Mouse (Mus musculus): Measurements from ENCODE around the gene Arhgap32. TPM values are rescaled to one million over a fixed set of nuclear protein-coding genes. Genes with fewer than 3 reads are reported as not detected.

Arhgap32 gene
- polyA plus RNA-seq, 1 experiment from 2014 or later = 20.8 TPM

GRCm38 (mm10) chr9:32291618-32292017 lies 175.7 kb downstream of the Arhgap32 start:
- Histone ChIP-seq H3K36me3 (ENCODE audit: control insufficient read depth, insufficient read depth, low read length) (no peaks in the 10 kb centered on the region), H3K4me3 (ENCODE audit: low read depth, low read length) (no peak overlapping the region), H3K9me3 (ENCODE audit: control insufficient read depth, low read length) (no peaks in the 10 kb centered on the region), H3K4me1 (ENCODE audit: control insufficient read depth, insufficient read depth, low read length) (no peaks in the 10 kb centered on the region), H3K9ac (replicated peaks; ENCODE audit: low read depth, low read length) (no peak overlapping the region), H3K27ac (ENCODE audit: low read depth, low read length) (no peak overlapping the region), H3K27me3 (ENCODE audit: control insufficient read depth, insufficient read depth, low read length) (no peaks in the 10 kb centered on the region), H3K4me2 (ENCODE audit: low read depth, low read length) (no peak overlapping the region)
- WGBS = 15% methylated on average over 7 of the region's 7 CpGs
- no peak for ATAC-seq (ENCODE audit: low read depth)

- H3K4me1 ChIP-seq (ENCODE audit: control insufficient read depth, insufficient read depth, low read length) = no peaks in the 10 kb centered on the region
- no peaks in the 10 kb centered on the region for H3K9me3 ChIP-seq (ENCODE audit: control insufficient read depth, low read length)
- no peak overlapping the region for H3K4me3 ChIP-seq (ENCODE audit: low read depth, low read length)
- ATAC-seq (ENCODE audit: low read depth) = peak; percentile 24; the same call in 1 of the 2 replicates
- no peak overlapping the region for H3K4me2 ChIP-seq (ENCODE audit: low read depth, low read length)
- H3K36me3 ChIP-seq (ENCODE audit: control insufficient read depth, insufficient read depth, low read length) = no peaks in the 10 kb centered on the region
- no peaks in the 10 kb centered on the region for H3K27me3 ChIP-seq (ENCODE audit: control insufficient read depth, insufficient read depth, low read length)
- no peak overlapping the region for H3K9ac ChIP-seq (replicated peaks; ENCODE audit: low read depth, low read length)
- WGBS = 14% methylated on average over 5 of the region's 5 CpGs
- no peak overlapping the region for H3K27ac ChIP-seq (ENCODE audit: low read depth, low read length)
These were observed 176.8 kb downstream of the Arhgap32 start for GRCm38 (mm10) chr9:32292686-32293085.

GRCm38 (mm10) chr9:32295061-32295800 lies 179.3 kb downstream of the Arhgap32 start:
- no peak overlapping the region for H3K4me3 ChIP-seq (ENCODE audit: low read depth, low read length)
- no peak overlapping the region for H3K4me2 ChIP-seq (ENCODE audit: low read depth, low read length)
- no peak overlapping the region for H3K27ac ChIP-seq (ENCODE audit: low read depth, low read length)
- whole genome bisulfite sequencing = 75% methylated on average over 9 of the region's 9 CpGs
- no peaks in the 10 kb centered on the region for H3K27me3 ChIP-seq (ENCODE audit: control insufficient read depth, insufficient read depth, low read length)
- no peaks in the 10 kb centered on the region for H3K9me3 ChIP-seq (ENCODE audit: control insufficient read depth, low read length)
- ATAC-seq (ENCODE audit: low read depth) = no peak
- no peaks in the 10 kb centered on the region for H3K36me3 ChIP-seq (ENCODE audit: control insufficient read depth, insufficient read depth, low read length)
- no peaks in the 10 kb centered on the region for H3K4me1 ChIP-seq (ENCODE audit: control insufficient read depth, insufficient read depth, low read length)
- no peak overlapping the region for H3K9ac ChIP-seq (replicated peaks; ENCODE audit: low read depth, low read length)

GRCm38 (mm10) chr9:32302501-32303150 lies 186.7 kb downstream of the Arhgap32 start:
- H3K4me2 ChIP-seq (ENCODE audit: low read depth, low read length) = no peak overlapping the region
- no peaks in the 10 kb centered on the region for H3K27me3 ChIP-seq (ENCODE audit: control insufficient read depth, insufficient read depth, low read length)
- 38% methylated on average over 13 of the region's 13 CpGs for WGBS
- H3K9ac ChIP-seq (replicated peaks; ENCODE audit: low read depth, low read length) = no peak overlapping the region
- no peak overlapping the region for H3K4me3 ChIP-seq (ENCODE audit: low read depth, low read length)
- no peaks in the 10 kb centered on the region for H3K36me3 ChIP-seq (ENCODE audit: control insufficient read depth, insufficient read depth, low read length)
- H3K27ac ChIP-seq (ENCODE audit: low read depth, low read length) = no peak overlapping the region
- H3K4me1 ChIP-seq (ENCODE audit: control insufficient read depth, insufficient read depth, low read length) = 0 out of 2 replicates have a peak, but pooled peaks cover 2% of the 10 kb centered on the region
- H3K9me3 ChIP-seq (ENCODE audit: control insufficient read depth, low read length) = no peaks in the 10 kb centered on the region
- peak; percentile 86; the same call in 1 of the 2 replicates for ATAC-seq (ENCODE audit: low read depth)

- no peak overlapping the region for H3K27ac ChIP-seq (ENCODE audit: low read depth, low read length)
- no peaks in the 10 kb centered on the region for H3K9me3 ChIP-seq (ENCODE audit: control insufficient read depth, low read length)
- H3K4me1 ChIP-seq (ENCODE audit: control insufficient read depth, insufficient read depth, low read length) = 0 out of 2 replicates have a peak, but pooled peaks cover 5% of the 10 kb centered on the region
- H3K4me2 ChIP-seq (ENCODE audit: low read depth, low read length) = no peak overlapping the region
- H3K36me3 ChIP-seq (ENCODE audit: control insufficient read depth, insufficient read depth, low read length) = no peaks in the 10 kb centered on the region
- no peaks in the 10 kb centered on the region for H3K27me3 ChIP-seq (ENCODE audit: control insufficient read depth, insufficient read depth, low read length)
- peak; percentile 69; the same call in 1 of the 2 replicates for ATAC-seq (ENCODE audit: low read depth)
- H3K9ac ChIP-seq (replicated peaks; ENCODE audit: low read depth, low read length) = no peak overlapping the region
- no peak overlapping the region for H3K4me3 ChIP-seq (ENCODE audit: low read depth, low read length)
- 34% methylated on average over 14 of the region's 14 CpGs for WGBS
These were observed 195.8 kb downstream of the Arhgap32 start for GRCm38 (mm10) chr9:32311786-32312185.

GRCm38 (mm10) chr9:32312208-32312607 lies 196.3 kb downstream of the Arhgap32 start:
- no peak overlapping the region for H3K27ac ChIP-seq (ENCODE audit: low read depth, low read length)
- H3K36me3 ChIP-seq (ENCODE audit: control insufficient read depth, insufficient read depth, low read length) = no peaks in the 10 kb centered on the region
- H3K4me2 ChIP-seq (ENCODE audit: low read depth, low read length) = no peak overlapping the region
- WGBS = 62% methylated on average over 4 of the region's 4 CpGs
- H3K4me1 ChIP-seq (ENCODE audit: control insufficient read depth, insufficient read depth, low read length) = 0 out of 2 replicates have a peak, but pooled peaks cover 5% of the 10 kb centered on the region
- H3K9ac ChIP-seq (replicated peaks; ENCODE audit: low read depth, low read length) = no peak overlapping the region
- H3K9me3 ChIP-seq (ENCODE audit: control insufficient read depth, low read length) = no peaks in the 10 kb centered on the region
- ATAC-seq (ENCODE audit: low read depth) = no peak
- no peaks in the 10 kb centered on the region for H3K27me3 ChIP-seq (ENCODE audit: control insufficient read depth, insufficient read depth, low read length)
- H3K4me3 ChIP-seq (ENCODE audit: low read depth, low read length) = no peak overlapping the region

GRCm38 (mm10) chr9:32314071-32314470 lies 198.1 kb downstream of the Arhgap32 start:
- no peak for ATAC-seq (ENCODE audit: low read depth)

GRCm38 (mm10) chr9:32315999-32316398 lies 200.1 kb downstream of the Arhgap32 start:
- ATAC-seq (ENCODE audit: low read depth) = no peak
- 99% methylated on average over 3 of the region's 3 CpGs for WGBS

More at GRCm38 (mm10) chr9:32314071-32314470, 198.1 kb downstream of the Arhgap32 start:
- no peaks in the 10 kb centered on the region for H3K36me3 ChIP-seq (ENCODE audit: control insufficient read depth, insufficient read depth, low read length)
- 0 out of 2 replicates have a peak, but pooled peaks cover 5% of the 10 kb centered on the region for H3K4me1 ChIP-seq (ENCODE audit: control insufficient read depth, insufficient read depth, low read length)
- no peaks in the 10 kb centered on the region for H3K27me3 ChIP-seq (ENCODE audit: control insufficient read depth, insufficient read depth, low read length)
- H3K27ac ChIP-seq (ENCODE audit: low read depth, low read length) = no peak overlapping the region
- H3K9ac ChIP-seq (replicated peaks; ENCODE audit: low read depth, low read length) = no peak overlapping the region
- no peaks in the 10 kb centered on the region for H3K9me3 ChIP-seq (ENCODE audit: control insufficient read depth, low read length)
- 84% methylated on average over 3 of the region's 3 CpGs for WGBS
- H3K4me2 ChIP-seq (ENCODE audit: low read depth, low read length) = no peak overlapping the region
- H3K4me3 ChIP-seq (ENCODE audit: low read depth, low read length) = no peak overlapping the region

More at GRCm38 (mm10) chr9:32315999-32316398, 200.1 kb downstream of the Arhgap32 start:
- H3K4me1 ChIP-seq (ENCODE audit: control insufficient read depth, insufficient read depth, low read length) = 0 out of 2 replicates have a peak, but pooled peaks cover 5% of the 10 kb centered on the region
- no peak overlapping the region for H3K4me3 ChIP-seq (ENCODE audit: low read depth, low read length)
- H3K9ac ChIP-seq (replicated peaks; ENCODE audit: low read depth, low read length) = no peak overlapping the region
- H3K9me3 ChIP-seq (ENCODE audit: control insufficient read depth, low read length) = no peaks in the 10 kb centered on the region
- no peaks in the 10 kb centered on the region for H3K27me3 ChIP-seq (ENCODE audit: control insufficient read depth, insufficient read depth, low read length)
- no peak overlapping the region for H3K27ac ChIP-seq (ENCODE audit: low read depth, low read length)
- no peaks in the 10 kb centered on the region for H3K36me3 ChIP-seq (ENCODE audit: control insufficient read depth, insufficient read depth, low read length)
- no peak overlapping the region for H3K4me2 ChIP-seq (ENCODE audit: low read depth, low read length)
